Mouse (Mus musculus) colon, adult 2 months (tissue): ENCODE measurements around the gene Scgb1b24. TPM values are rescaled to one million over a fixed set of nuclear protein-coding genes. Genes with fewer than 3 reads are reported as not detected.

Experiments
- polyA plus RNA-seq: library from polyadenylated mRNA; depleted of rRNA; stranded (reverse); fragments of >200 nt; gene quantifications from 2 replicates; pipeline ENCODE4 v1.2.3, GENCODE M21; 2012; rRNA removed

The Scgb1b24 gene
- polyA plus RNA-seq: not detected in 2 replicates

GRCm38 (mm10) chr7:33743499-33743898, at the start of gene Scgb1b24:
Gene Scgb1b24, plus strand, starts transcription at chr7:33743799.

GRCm38 (mm10) chr7:33739212-33739611, 4.4 kb upstream of the Scgb1b24 start, which contains the start of gene Scgb2b24:
Gene Scgb2b24, minus strand, starts transcription at chr7:33739312.

Other genes starting within 250 kb of the Scgb1b24 start
- not detected in 2 replicates for gene Scgb2b21, start 223.3 kb upstream of the Scgb1b24 start, polyA plus RNA-seq
- not detected in 2 replicates for gene Scgb2b24, start 4.5 kb upstream of the Scgb1b24 start, polyA plus RNA-seq
- not detected in 2 replicates for gene Scgb2b26, start 201.2 kb downstream of the Scgb1b24 start, polyA plus RNA-seq